Mouse (Mus musculus): ENCODE data around the gene Tvp23a.

The Tvp23a gene

GRCm38 (mm10) chr16:10452445-10452896 lies 5.3 kb upstream of the Tvp23a start:
- peak; percentile 90 for DNase-seq

GRCm38 (mm10) chr16:10451906-10452305 lies 4.7 kb upstream of the Tvp23a start:
- DNase-seq: no peak

- no peak for DNase-seq
Measured at GRCm38 (mm10) chr16:10448931-10449330, 1.8 kb upstream of the Tvp23a start.

- DNase-seq: no peak
Measured at GRCm38 (mm10) chr16:10447781-10448180, 619 bp upstream of the Tvp23a start.

- DNase-seq: no peak
Measured at GRCm38 (mm10) chr16:10446573-10447263, 444 bp downstream of the Tvp23a start.

GRCm38 (mm10) chr16:10443723-10444122 lies 3.4 kb downstream of the Tvp23a start:
- no peak for DNase-seq

GRCm38 (mm10) chr16:10441761-10442160 lies 5.4 kb downstream of the Tvp23a start:
- no peak for DNase-seq

- DNase-seq: no peak
Measured at GRCm38 (mm10) chr16:10441328-10441727, 5.8 kb downstream of the Tvp23a start.

- no peak for DNase-seq
Measured at GRCm38 (mm10) chr16:10438055-10438454, 9.1 kb downstream of the Tvp23a start.

GRCm38 (mm10) chr16:10436166-10436565 lies 11.0 kb downstream of the Tvp23a start:
- no peak for DNase-seq

GRCm38 (mm10) chr16:10433344-10433743 lies 13.8 kb downstream of the Tvp23a start:
- no peak for DNase-seq

- no peak for DNase-seq
Measured at GRCm38 (mm10) chr16:10432387-10432786, 14.8 kb downstream of the Tvp23a start.

- no peak for DNase-seq
Measured at GRCm38 (mm10) chr16:10431911-10432310, 15.3 kb downstream of the Tvp23a start.

- no peak for DNase-seq
Measured at GRCm38 (mm10) chr16:10420447-10421054, 26.6 kb downstream of the Tvp23a start.

- peak; percentile 48 for DNase-seq
Measured at GRCm38 (mm10) chr16:10417723-10418259, 29.4 kb downstream of the Tvp23a start.

GRCm38 (mm10) chr16:10416866-10417265 lies 30.3 kb downstream of the Tvp23a start:
- no peak for DNase-seq

- DNase-seq: peak; percentile 70
Measured at GRCm38 (mm10) chr16:10415976-10416375, 31.2 kb downstream of the Tvp23a start.

- DNase-seq: peak; percentile 93
Measured at GRCm38 (mm10) chr16:10411764-10412746, 35.1 kb downstream of the Tvp23a start, which contains the start of gene Nubp1. Nubp1 (plus strand) TSS chr16:10411948.

GRCm38 (mm10) chr16:10399160-10399559 lies 48.0 kb downstream of the Tvp23a start:
- peak; percentile 66 for DNase-seq

GRCm38 (mm10) chr16:10398755-10399154 lies 48.4 kb downstream of the Tvp23a start:
- no peak for DNase-seq

- no peak for DNase-seq
Measured at GRCm38 (mm10) chr16:10394699-10395540, 52.2 kb downstream of the Tvp23a start, which contains the start of gene Tekt5. Tekt5 (minus strand) TSS chr16:10395490.

GRCm38 (mm10) chr16:10392587-10392986 lies 54.6 kb downstream of the Tvp23a start:
- no peak for DNase-seq

Data from layer of hippocampus, adult 9-11 months (tissue).